Mouse (Mus musculus): ENCODE measurements at regions not wholly inside any gene's neighbourhood (a gene's known extent, or its start where the extent isn't known, plus 50 kb on each side); places are given as distances from the start of the nearest gene placed in this dataset.

- no peak for ATAC-seq (replicated peaks; ENCODE audit: insufficient number of reproducible peaks, low FRiP score, low TSS enrichment)
Observed at GRCm38 (mm10) chr1:186229856-186230255, 112.7 kb upstream of the Lyplal1 start.

GRCm38 (mm10) chr1:186228396-186228795 lies 111.3 kb upstream of the Lyplal1 start:
- 74% methylated on average over 4 of the region's 4 CpGs for WGBS (ENCODE audit: insufficient replicate concordance)
- ATAC-seq (replicated peaks; ENCODE audit: insufficient number of reproducible peaks, low FRiP score, low TSS enrichment), result no peak
- H3K27ac ChIP-seq (ENCODE audit: low read depth, low read length), result no peak overlapping the region
- H3K36me3 ChIP-seq (ENCODE audit: control insufficient read depth, insufficient read depth, low read length), result no peaks in the 10 kb centered on the region
- H3K4me3 ChIP-seq (ENCODE audit: low read depth, low read length), result no peak overlapping the region
- no peaks in the 10 kb centered on the region for H3K9me3 ChIP-seq (replicated peaks; ENCODE audit: control insufficient read depth, low read length)
- no peaks in the 10 kb centered on the region for H3K27me3 ChIP-seq (ENCODE audit: control insufficient read depth, insufficient read depth, low read length)
- H3K4me2 ChIP-seq, result no peak overlapping the region
- H3K9ac ChIP-seq (ENCODE audit: low read depth, low read length), result no peak overlapping the region
- peaks cover 8% of the 10 kb centered on the region; the same call in 1 of the 2 replicates for H3K4me1 ChIP-seq (ENCODE audit: control insufficient read depth, insufficient read depth, low read length)

More at GRCm38 (mm10) chr1:186229856-186230255, 112.7 kb upstream of the Lyplal1 start:
- Histone ChIP-seq H3K4me3 (ENCODE audit: low read depth, low read length) (no peak overlapping the region), H3K27me3 (ENCODE audit: control insufficient read depth, insufficient read depth, low read length) (no peaks in the 10 kb centered on the region), H3K27ac (ENCODE audit: low read depth, low read length) (no peak overlapping the region), H3K4me1 (ENCODE audit: control insufficient read depth, insufficient read depth, low read length) (no peaks in the 10 kb centered on the region), H3K4me2 (no peak overlapping the region), H3K36me3 (ENCODE audit: control insufficient read depth, insufficient read depth, low read length) (no peaks in the 10 kb centered on the region), H3K9me3 (replicated peaks; ENCODE audit: control insufficient read depth, low read length) (no peaks in the 10 kb centered on the region), H3K9ac (ENCODE audit: low read depth, low read length) (no peak overlapping the region)
- WGBS (ENCODE audit: insufficient replicate concordance), result 67% methylated on average over 6 of the region's 6 CpGs

- 40% methylated on average over 5 of the region's 5 CpGs for WGBS (ENCODE audit: insufficient replicate concordance)
- H3K27me3 ChIP-seq (ENCODE audit: control insufficient read depth, insufficient read depth, low read length), result no peaks in the 10 kb centered on the region
- 0 out of 2 replicates have a peak overlapping the region, but pooled peaks have one; percentile 29 for H3K27ac ChIP-seq (ENCODE audit: low read depth, low read length)
- H3K4me3 ChIP-seq (ENCODE audit: low read depth, low read length), result no peak overlapping the region
- no peak overlapping the region for H3K9ac ChIP-seq (ENCODE audit: low read depth, low read length)
- H3K36me3 ChIP-seq (ENCODE audit: control insufficient read depth, insufficient read depth, low read length), result no peaks in the 10 kb centered on the region
- peaks cover 8% of the 10 kb centered on the region; the same call in 1 of the 2 replicates for H3K4me1 ChIP-seq (ENCODE audit: control insufficient read depth, insufficient read depth, low read length)
- no peaks in the 10 kb centered on the region for H3K9me3 ChIP-seq (replicated peaks; ENCODE audit: control insufficient read depth, low read length)
- no peak for ATAC-seq (replicated peaks; ENCODE audit: insufficient number of reproducible peaks, low FRiP score, low TSS enrichment)
- no peak overlapping the region for H3K4me2 ChIP-seq
Observed at GRCm38 (mm10) chr1:186224231-186224630, 107.1 kb upstream of the Lyplal1 start.

GRCm38 (mm10) chr1:186223417-186223816 lies 106.3 kb upstream of the Lyplal1 start:
- Histone ChIP-seq H3K27ac (ENCODE audit: low read depth, low read length) (peak overlapping the region; percentile 50), H3K4me2 (peak overlapping the region; percentile 27)
- WGBS (ENCODE audit: insufficient replicate concordance), result 17% methylated on average over 7 of the region's 7 CpGs

DNA sequence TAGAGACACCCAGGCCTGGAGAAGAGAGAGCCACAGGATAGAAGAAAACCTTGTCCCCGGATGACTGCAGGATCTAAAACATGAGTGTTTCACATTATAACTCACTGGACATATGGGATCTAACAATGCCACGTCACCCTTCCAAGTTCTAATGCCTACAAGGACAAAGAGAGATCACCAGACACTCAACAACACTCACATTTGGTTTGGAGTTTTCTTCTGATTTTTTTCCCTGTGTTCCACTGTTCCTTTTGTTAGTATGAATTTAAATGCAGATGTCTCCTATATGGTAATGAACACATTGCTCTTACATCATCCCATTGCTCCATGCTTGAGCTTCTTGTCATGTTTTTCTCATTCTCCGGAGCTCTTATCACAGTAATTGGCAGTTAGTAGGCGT lies 101.9 kb upstream of the Lyplal1 start:
- 0 out of 2 replicates have a peak, but pooled peaks cover 4% of the 10 kb centered on the region for H3K4me1 ChIP-seq (ENCODE audit: control insufficient read depth, insufficient read depth, low read length)
- no peak overlapping the region for H3K4me2 ChIP-seq
- no peak overlapping the region for H3K27ac ChIP-seq (ENCODE audit: low read depth, low read length)
- ATAC-seq (replicated peaks; ENCODE audit: insufficient number of reproducible peaks, low FRiP score, low TSS enrichment), result no peak
- H3K27me3 ChIP-seq (ENCODE audit: control insufficient read depth, insufficient read depth, low read length), result no peaks in the 10 kb centered on the region
- no peaks in the 10 kb centered on the region for H3K36me3 ChIP-seq (ENCODE audit: control insufficient read depth, insufficient read depth, low read length)
- 77% methylated on average over 4 of the region's 4 CpGs for WGBS (ENCODE audit: insufficient replicate concordance)
- H3K9me3 ChIP-seq (replicated peaks; ENCODE audit: control insufficient read depth, low read length), result 0 out of 2 replicates have a peak, but pooled peaks cover 4% of the 10 kb centered on the region
- H3K9ac ChIP-seq (ENCODE audit: low read depth, low read length), result no peak overlapping the region
- H3K4me3 ChIP-seq (ENCODE audit: low read depth, low read length), result no peak overlapping the region

More at GRCm38 (mm10) chr1:186223417-186223816, 106.3 kb upstream of the Lyplal1 start:
- Histone ChIP-seq H3K27me3 (ENCODE audit: control insufficient read depth, insufficient read depth, low read length) (no peaks in the 10 kb centered on the region), H3K4me1 (ENCODE audit: control insufficient read depth, insufficient read depth, low read length) (peaks cover 8% of the 10 kb centered on the region; the same call in 1 of the 2 replicates), H3K4me3 (ENCODE audit: low read depth, low read length) (no peak overlapping the region), H3K9ac (ENCODE audit: low read depth, low read length) (no peak overlapping the region), H3K36me3 (ENCODE audit: control insufficient read depth, insufficient read depth, low read length) (no peaks in the 10 kb centered on the region), H3K9me3 (replicated peaks; ENCODE audit: control insufficient read depth, low read length) (no peaks in the 10 kb centered on the region)
- 0 out of 2 replicates have a peak, but pooled peaks have one; percentile 22 for ATAC-seq (replicated peaks; ENCODE audit: insufficient number of reproducible peaks, low FRiP score, low TSS enrichment)

- Histone ChIP-seq H3K9me3 (replicated peaks; ENCODE audit: control insufficient read depth, low read length) (0 out of 2 replicates have a peak, but pooled peaks cover 4% of the 10 kb centered on the region), H3K27ac (ENCODE audit: low read depth, low read length) (no peak overlapping the region), H3K9ac (ENCODE audit: low read depth, low read length) (no peak overlapping the region), H3K27me3 (ENCODE audit: control insufficient read depth, insufficient read depth, low read length) (no peaks in the 10 kb centered on the region), H3K4me2 (no peak overlapping the region), H3K36me3 (ENCODE audit: control insufficient read depth, insufficient read depth, low read length) (no peaks in the 10 kb centered on the region), H3K4me1 (ENCODE audit: control insufficient read depth, insufficient read depth, low read length) (no peaks in the 10 kb centered on the region), H3K4me3 (ENCODE audit: low read depth, low read length) (no peak overlapping the region)
- WGBS (ENCODE audit: insufficient replicate concordance), result 18% methylated on average over 3 of the region's 3 CpGs
- ATAC-seq (replicated peaks; ENCODE audit: insufficient number of reproducible peaks, low FRiP score, low TSS enrichment), result no peak
Observed at GRCm38 (mm10) chr1:186217198-186217597, 100.1 kb upstream of the Lyplal1 start.

DNA sequence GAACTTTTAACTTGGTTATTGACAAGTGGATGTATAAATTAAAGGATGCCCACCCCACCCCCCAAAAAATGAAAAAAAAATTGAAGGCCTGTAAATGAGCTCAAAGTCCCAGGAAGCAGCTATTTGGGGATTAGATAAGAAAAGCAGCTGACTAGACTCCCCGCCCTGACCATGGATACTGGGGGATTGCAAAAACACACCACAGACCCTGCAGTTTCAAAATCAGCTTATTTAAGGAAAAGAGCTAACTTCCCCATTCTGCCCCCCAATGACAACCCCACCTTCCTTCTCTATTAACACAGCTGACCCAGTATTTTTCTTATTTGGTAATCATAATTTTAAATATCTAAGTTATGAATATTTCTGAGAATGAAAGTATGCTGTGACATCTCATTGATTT lies 87.0 kb upstream of the Lyplal1 start:
- WGBS (ENCODE audit: insufficient replicate concordance), result 77% methylated on average over 1 of the region's 1 CpGs
- H3K9me3 ChIP-seq (replicated peaks; ENCODE audit: control insufficient read depth, low read length), result no peaks in the 10 kb centered on the region

DNA sequence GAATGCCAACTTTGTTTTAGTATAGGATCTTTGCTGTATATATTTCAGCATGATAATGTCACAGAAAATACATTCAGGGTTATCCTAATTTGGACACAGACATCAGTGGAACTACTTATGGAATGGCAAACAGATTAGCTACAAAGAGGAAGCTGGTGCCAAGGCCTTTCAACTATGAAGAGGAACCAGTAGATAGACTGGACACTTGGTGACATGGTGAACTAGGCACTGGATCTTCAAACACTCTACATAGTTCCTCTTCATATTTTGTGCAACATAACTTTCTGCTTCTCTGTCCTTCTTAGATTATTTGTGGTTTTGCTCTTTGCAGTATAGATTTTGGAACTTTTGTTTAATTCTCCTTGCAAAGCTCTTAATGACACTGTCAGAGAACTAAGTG lies 85.4 kb upstream of the Lyplal1 start:
- Histone ChIP-seq H3K9me3 (replicated peaks; ENCODE audit: control insufficient read depth, low read length) (no peaks in the 10 kb centered on the region), H3K9ac (ENCODE audit: low read depth, low read length) (no peak overlapping the region), H3K27ac (ENCODE audit: low read depth, low read length) (no peak overlapping the region), H3K4me2 (no peak overlapping the region), H3K4me3 (ENCODE audit: low read depth, low read length) (no peak overlapping the region), H3K4me1 (ENCODE audit: control insufficient read depth, insufficient read depth, low read length) (no peaks in the 10 kb centered on the region), H3K36me3 (ENCODE audit: control insufficient read depth, insufficient read depth, low read length) (no peaks in the 10 kb centered on the region), H3K27me3 (ENCODE audit: control insufficient read depth, insufficient read depth, low read length) (no peaks in the 10 kb centered on the region)
- ATAC-seq (replicated peaks; ENCODE audit: insufficient number of reproducible peaks, low FRiP score, low TSS enrichment), result no peak

More for the DNA sequence above, 87.0 kb upstream of the Lyplal1 start:
- Histone ChIP-seq H3K4me1 (ENCODE audit: control insufficient read depth, insufficient read depth, low read length) (no peaks in the 10 kb centered on the region), H3K27me3 (ENCODE audit: control insufficient read depth, insufficient read depth, low read length) (no peaks in the 10 kb centered on the region), H3K4me2 (no peak overlapping the region), H3K9ac (ENCODE audit: low read depth, low read length) (no peak overlapping the region), H3K36me3 (ENCODE audit: control insufficient read depth, insufficient read depth, low read length) (no peaks in the 10 kb centered on the region), H3K4me3 (ENCODE audit: low read depth, low read length) (no peak overlapping the region), H3K27ac (ENCODE audit: low read depth, low read length) (no peak overlapping the region)
- ATAC-seq (replicated peaks; ENCODE audit: insufficient number of reproducible peaks, low FRiP score, low TSS enrichment), result no peak

GRCm38 (mm10) chr1:186198391-186198790 lies 81.3 kb upstream of the Lyplal1 start:
- H3K36me3 ChIP-seq (ENCODE audit: control insufficient read depth, insufficient read depth, low read length), result no peaks in the 10 kb centered on the region
- ATAC-seq (replicated peaks; ENCODE audit: insufficient number of reproducible peaks, low FRiP score, low TSS enrichment), result no peak
- H3K27ac ChIP-seq (ENCODE audit: low read depth, low read length), result no peak overlapping the region
- 70% methylated on average over 1 of the region's 1 CpGs for WGBS (ENCODE audit: insufficient replicate concordance)
- H3K27me3 ChIP-seq (ENCODE audit: control insufficient read depth, insufficient read depth, low read length), result no peaks in the 10 kb centered on the region
- H3K4me2 ChIP-seq, result no peak overlapping the region
- no peaks in the 10 kb centered on the region for H3K4me1 ChIP-seq (ENCODE audit: control insufficient read depth, insufficient read depth, low read length)
- no peaks in the 10 kb centered on the region for H3K9me3 ChIP-seq (replicated peaks; ENCODE audit: control insufficient read depth, low read length)
- no peak overlapping the region for H3K9ac ChIP-seq (ENCODE audit: low read depth, low read length)
- no peak overlapping the region for H3K4me3 ChIP-seq (ENCODE audit: low read depth, low read length)
